Mouse (Mus musculus): ENCODE data around the gene Kif13a.

Kif13a gene

GRCm38 (mm10) chr13:46929719-46930658 lies at the start of gene Kif13a:
Gene Kif13a, minus strand, starts transcription at chr13:46929867.
- peak; percentile 86 for DNase-seq

- no peak for DNase-seq
These were observed 46.9 kb upstream of the Kif13a start for GRCm38 (mm10) chr13:46976532-46976931.

GRCm38 (mm10) chr13:46975930-46976329 lies 46.3 kb upstream of the Kif13a start:
- DNase-seq = no peak

- DNase-seq = no peak
These were observed 45.4 kb upstream of the Kif13a start for GRCm38 (mm10) chr13:46975031-46975551.

GRCm38 (mm10) chr13:46970286-46970945 lies 40.7 kb upstream of the Kif13a start:
- no peak for DNase-seq

- DNase-seq = no peak
These were observed 39.0 kb upstream of the Kif13a start for GRCm38 (mm10) chr13:46968626-46969025.

- no peak for DNase-seq
These were observed 37.6 kb upstream of the Kif13a start for GRCm38 (mm10) chr13:46967308-46967707.

- DNase-seq = no peak
These were observed 31.3 kb upstream of the Kif13a start for GRCm38 (mm10) chr13:46960878-46961474.

- DNase-seq = no peak
These were observed 29.5 kb upstream of the Kif13a start for GRCm38 (mm10) chr13:46959139-46959538.

GRCm38 (mm10) chr13:46951212-46951611 lies 21.5 kb upstream of the Kif13a start:
- DNase-seq = no peak

- DNase-seq = no peak
These were observed 20.1 kb upstream of the Kif13a start for GRCm38 (mm10) chr13:46949741-46950140.

GRCm38 (mm10) chr13:46948027-46948426 lies 18.4 kb upstream of the Kif13a start:
- no peak for DNase-seq

GRCm38 (mm10) chr13:46946041-46946440 lies 16.4 kb upstream of the Kif13a start:
- no peak for DNase-seq

- no peak for DNase-seq
These were observed 15.6 kb upstream of the Kif13a start for GRCm38 (mm10) chr13:46945256-46945655.

GRCm38 (mm10) chr13:46943294-46943693 lies 13.6 kb upstream of the Kif13a start:
- DNase-seq = no peak

GRCm38 (mm10) chr13:46934116-46934515 lies 4.4 kb upstream of the Kif13a start:
- DNase-seq = no peak

GRCm38 (mm10) chr13:46932846-46933245 lies 3.2 kb upstream of the Kif13a start:
- no peak for DNase-seq

GRCm38 (mm10) chr13:46932049-46932448 lies 2.4 kb upstream of the Kif13a start:
- DNase-seq = no peak

GRCm38 (mm10) chr13:46930659-46931046 lies 986 bp upstream of the Kif13a start:
- peak; percentile 33 for DNase-seq

- peak; percentile 64 for DNase-seq
These were observed 541 bp downstream of the Kif13a start for GRCm38 (mm10) chr13:46928961-46929691.

GRCm38 (mm10) chr13:46928404-46928803 lies 1.3 kb downstream of the Kif13a start:
- DNase-seq = no peak

GRCm38 (mm10) chr13:46925671-46926070 lies 4.0 kb downstream of the Kif13a start:
- DNase-seq = no peak

- no peak for DNase-seq
These were observed 8.1 kb downstream of the Kif13a start for GRCm38 (mm10) chr13:46921559-46921958.

All from cerebellum, adult 11 months (tissue).